Comparison of ENCODE assay signal across 9 mouse cellular contexts in the genomic region with DNA sequence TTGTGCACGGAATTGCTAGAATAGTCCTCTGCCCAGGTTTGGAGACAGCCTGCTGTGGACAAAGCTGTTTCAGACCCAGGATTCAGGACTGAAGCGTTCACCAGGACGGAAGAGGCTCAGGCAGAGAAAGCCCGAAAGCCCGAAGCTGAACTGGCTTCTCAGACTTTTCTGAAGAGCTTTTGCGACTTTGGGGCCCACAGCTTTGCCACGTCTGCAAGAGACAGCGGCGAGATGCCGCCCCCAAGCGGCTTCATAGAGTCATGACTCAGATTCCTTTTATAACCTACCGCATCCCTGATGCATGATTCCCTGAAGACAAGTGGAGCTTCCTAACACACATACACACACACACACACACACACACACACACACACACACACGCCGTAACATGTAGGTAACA. TPM values are rescaled to one million over a fixed set of nuclear protein-coding genes. Genes with fewer than 3 reads are reported as not detected.
A peak's percentile ranks its signal among the peaks of the same experiment; 100 is the strongest.
DNase-seq lines count a peak whose midpoint lies in the region; ATAC-seq and TF ChIP-seq lines count a peak whose summit lies in the region.
"Had no signal": no experiment of that assay in that cellular context is flagged by ENCODE, and none has a peak within 500 bp of the region (broad histone marks: within the 10 kb centered on the region; RNA-seq: fewer than 3 reads in every experiment).

No protein-coding gene starts in this region.

- H3K4me3 ChIP-seq in ES-E14 (ENCODE audit: insufficient read depth in 1 of 2, low read depth in 1 of 2, low read length in 2 of 2, poor library complexity in 1 of 2, severe bottlenecking in 1 of 2) = no peak overlapping the region
- no peak overlapping the region for H3K4me3 ChIP-seq in bone marrow macrophage, adult 2 months (ENCODE audit: insufficient read depth, low read length)
- H3K4me3 ChIP-seq in embryonic fibroblast, embryonic 13.5 days (ENCODE audit: insufficient read depth, low read length) = no peak overlapping the region
- H3K4me3 ChIP-seq in heart, embryonic 14.5 days (ENCODE audit: control insufficient read depth in 1 of 2, insufficient read depth in 1 of 2, low read depth in 1 of 2, low read length in 2 of 2) = no peak overlapping the region
- no peak overlapping the region for H3K4me3 ChIP-seq in lung, embryonic 16.5 days (ENCODE audit: low read length)
- H3K4me3 ChIP-seq: limb, embryonic 12.5 days had no signal

- ATAC-seq in heart, embryonic 14.5 days (ENCODE audit: insufficient number of reproducible peaks, insufficient read depth, low FRiP score, low read depth) = peak; percentile 45; the same call in 1 of the 2 replicates
- ATAC-seq in lung, embryonic 16.5 days (ENCODE audit: low read depth) = peak; percentile 48; the same call in 1 of the 2 replicates
- no peak for ATAC-seq in erythroblast, adult 5-6 weeks (replicated peaks; ENCODE audit: low FRiP score, poor library complexity, severe bottlenecking)

- no peak for DNase-seq in ES-E14 (ENCODE audit: low read depth, low spot score)
- DNase-seq in kidney, postnatal 4 days = peak; percentile 84 to 89
- DNase-seq in right cerebral cortex, adult 18-20 months = peak; percentile 85

- H3K27ac ChIP-seq in ES-E14 (ENCODE audit: insufficient read depth, low read depth, low read length, poor library complexity, severe bottlenecking) = no peak overlapping the region
- no peak overlapping the region for H3K27ac ChIP-seq in bone marrow macrophage, adult 2 months (ENCODE audit: insufficient read depth, low read depth, low read length)
- no peak overlapping the region for H3K27ac ChIP-seq in embryonic fibroblast, embryonic 13.5 days (ENCODE audit: insufficient read depth, low read length)
- no peak overlapping the region for H3K27ac ChIP-seq in heart, embryonic 14.5 days (replicated peaks in 1 of 2; ENCODE audit: control insufficient read depth in 1 of 2, insufficient read depth in 1 of 2, low read depth in 2 of 2, low read length in 2 of 2)
- no peak overlapping the region for H3K27ac ChIP-seq in lung, embryonic 16.5 days (ENCODE audit: low read length)
- H3K27ac ChIP-seq: limb, embryonic 12.5 days had no signal

- H3K4me1 ChIP-seq in ES-E14 (ENCODE audit: control insufficient read depth in 2 of 2, insufficient read depth in 2 of 2, low read length in 2 of 2, poor library complexity in 1 of 2) = no peaks in the 10 kb centered on the region
- H3K4me1 ChIP-seq in bone marrow macrophage, adult 2 months (ENCODE audit: control insufficient read depth, insufficient read depth, low read length) = peaks cover 12% of the 10 kb centered on the region
- peaks cover 21% of the 10 kb centered on the region for H3K4me1 ChIP-seq in embryonic fibroblast, embryonic 13.5 days (ENCODE audit: control insufficient read depth, insufficient read depth, low read length)
- no peaks in the 10 kb centered on the region; a peak in 1 of 4 replicates for H3K4me1 ChIP-seq in heart, embryonic 14.5 days (ENCODE audit: control insufficient read depth in 2 of 2, insufficient read depth in 2 of 2, low read length in 2 of 2)
- peaks cover 3% of the 10 kb centered on the region for H3K4me1 ChIP-seq in lung, embryonic 16.5 days (replicated peaks; ENCODE audit: control insufficient read depth, insufficient read depth, low read length)
- H3K4me1 ChIP-seq: limb, embryonic 12.5 days had no signal

- TF ChIP-seq POLR2A in bone marrow macrophage, adult 2 months (IDR thresholded peaks at IDR 0.05; ENCODE audit: borderline replicate concordance, low read depth, low read length) = no peak
- no peak for TF ChIP-seq POLR2A in embryonic fibroblast, embryonic 13.5 days (IDR thresholded peaks at IDR 0.05; ENCODE audit: low read depth, low read length)

- TF ChIP-seq CTCF in bone marrow macrophage, adult 2 months (IDR thresholded peaks at IDR 0.05; ENCODE audit: low read depth, low read length) = peak; percentile 62
- TF ChIP-seq CTCF in embryonic fibroblast, embryonic 13.5 days (IDR thresholded peaks at IDR 0.05; ENCODE audit: borderline replicate concordance, insufficient read depth, low read length) = peak; percentile 36; the same call in 1 of the 2 replicates

- peak overlapping the region; percentile 4; the same call in 1 of the 2 replicates for H3K4me2 ChIP-seq in heart, embryonic 14.5 days (ENCODE audit: low read length)
- peak overlapping the region; percentile 34; the same call in 1 of the 2 replicates for H3K4me2 ChIP-seq in lung, embryonic 16.5 days (ENCODE audit: low read depth, low read length)
- H3K4me2 ChIP-seq: limb, embryonic 12.5 days had no signal

- no peaks in the 10 kb centered on the region for H3K9me3 ChIP-seq in ES-E14 (ENCODE audit: control insufficient read depth, insufficient read depth, low read depth, low read length)
- H3K9me3 ChIP-seq in heart, embryonic 14.5 days (ENCODE audit: control insufficient read depth, low read length) = no peaks in the 10 kb centered on the region
- H3K9me3 ChIP-seq in lung, embryonic 16.5 days (ENCODE audit: control insufficient read depth, low read length) = no peaks in the 10 kb centered on the region
- H3K9me3 ChIP-seq: limb, embryonic 12.5 days had no signal

- 16% methylated on average over 14 of the region's 14 CpGs for WGBS in heart, embryonic 14.5 days
- WGBS in lung, embryonic 16.5 days = 14% methylated on average over 14 of the region's 14 CpGs

- H3K36me3 ChIP-seq in ES-E14 (ENCODE audit: control insufficient read depth, insufficient read depth, low read length, poor library complexity, severe bottlenecking) = no peaks in the 10 kb centered on the region
- H3K36me3 ChIP-seq in heart, embryonic 14.5 days (ENCODE audit: control insufficient read depth, insufficient read depth, low read length) = no peaks in the 10 kb centered on the region
- H3K36me3 ChIP-seq in lung, embryonic 16.5 days (ENCODE audit: control insufficient read depth, insufficient read depth, low read length) = no peaks in the 10 kb centered on the region
- H3K36me3 ChIP-seq: limb, embryonic 12.5 days had no signal

- no peaks in the 10 kb centered on the region for H3K27me3 ChIP-seq in heart, embryonic 14.5 days (ENCODE audit: control insufficient read depth, insufficient read depth, low read length)
- H3K27me3 ChIP-seq in lung, embryonic 16.5 days (ENCODE audit: control insufficient read depth, insufficient read depth, low read depth, low read length) = no peaks in the 10 kb centered on the region

- in situ Hi-C loops in ES-E14 (cut with MboI; ENCODE audit: low sequenced_read_pairs in 2 of 2, unreplicated experiment in 2 of 2) = no loop called here

- H3K9ac ChIP-seq in ES-E14 (ENCODE audit: insufficient read depth, low read depth, low read length, poor library complexity, severe bottlenecking) = no peak overlapping the region
- H3K9ac ChIP-seq in heart, embryonic 14.5 days (ENCODE audit: low read length) = no peak overlapping the region
- H3K9ac ChIP-seq in lung, embryonic 16.5 days (ENCODE audit: low read length) = 0 out of 2 replicates have a peak overlapping the region, but pooled peaks have one; percentile 51
- H3K9ac ChIP-seq: limb, embryonic 12.5 days had no signal

TF ChIP-seq in ES-E14, 5 proteins besides CTCF, POLR2A, EP300 and RAD21 (continues in another document):
- TF ChIP-seq ZC3H11A (IDR thresholded peaks at IDR 0.05; ENCODE audit: borderline replicate concordance, low read depth, low read length) (peak; percentile 25; the same call in 1 of the 2 replicates), ZNF384 (IDR thresholded peaks at IDR 0.05; ENCODE audit: low read depth, low read length) (no peak), MAFK (IDR thresholded peaks at IDR 0.05; ENCODE audit: insufficient read depth, low read depth, low read length) (no peak)

RNA-seq across cellular contexts. Expression of gene 1810062G17Rik, which starts 21.0 kb away (rescaled TPM):
- total RNA-seq in ES-E14 (2012; rRNA removed) = 0.95 and 1.3 TPM in 2 replicates
- not detected in 2 replicates for polyA plus RNA-seq in bone marrow macrophage, adult 2 months (2012; ENCODE audit: insufficient read depth, insufficient read length, missing spikeins)
- polyA plus RNA-seq in embryonic fibroblast, embryonic 13.5 days (2011; ENCODE audit: insufficient read length, low read depth, missing spikeins) = 0.97 and 1.1 TPM in 2 replicates
- 1.4 TPM in 2 replicates for polyA plus RNA-seq in heart, embryonic 14.5 days (2014; fragmentation: Nextera tagmentation; extraction: Ambion mirVana)
- polyA plus RNA-seq in lung, embryonic 16.5 days (2015; fragmentation: Nextera tagmentation; extraction: Ambion mirVana) = 3.6 and 3.9 TPM in 2 replicates
- total RNA-seq in erythroblast, adult 5-6 weeks (2015; ENCODE audit: low replicate concordance) = not detected in 2 replicates
- not detected in 2 replicates for total RNA-seq in erythroblast, adult 5-6 weeks (2017; ENCODE audit: low replicate concordance)

RNA-seq across cellular contexts. Expression of gene Anxa5, which starts 21.1 kb away (rescaled TPM):
- 69.9 and 131 TPM in 2 replicates for total RNA-seq in ES-E14 (2012; rRNA removed)
- 833 and 897 TPM in 2 replicates for polyA plus RNA-seq in bone marrow macrophage, adult 2 months (2012; ENCODE audit: insufficient read depth, insufficient read length, missing spikeins)
- 593 and 759 TPM in 2 replicates for polyA plus RNA-seq in embryonic fibroblast, embryonic 13.5 days (2011; ENCODE audit: insufficient read length, low read depth, missing spikeins)
- polyA plus RNA-seq in heart, embryonic 14.5 days (2014; fragmentation: Nextera tagmentation; extraction: Ambion mirVana) = 374 and 393 TPM in 2 replicates
- polyA plus RNA-seq in lung, embryonic 16.5 days (2015; fragmentation: Nextera tagmentation; extraction: Ambion mirVana) = 424 and 464 TPM in 2 replicates
- 64.0 and 65.2 TPM in 2 replicates for total RNA-seq in erythroblast, adult 5-6 weeks (2015; ENCODE audit: low replicate concordance)
- total RNA-seq in erythroblast, adult 5-6 weeks (2017; ENCODE audit: low replicate concordance) = 34.4 and 48.9 TPM in 2 replicates

RNA-seq across cellular contexts. Expression of gene Gm11549, which starts 24.9 kb away (rescaled TPM):
- not detected in 2 replicates for total RNA-seq in ES-E14 (2012; rRNA removed)
- not detected in 2 replicates for polyA plus RNA-seq in bone marrow macrophage, adult 2 months (2012; ENCODE audit: insufficient read depth, insufficient read length, missing spikeins)
- polyA plus RNA-seq in embryonic fibroblast, embryonic 13.5 days (2011; ENCODE audit: insufficient read length, low read depth, missing spikeins) = 0.30 and 0.52 TPM in 2 replicates
- polyA plus RNA-seq in heart, embryonic 14.5 days (2014; fragmentation: Nextera tagmentation; extraction: Ambion mirVana) = 0.58 and 0.88 TPM in 2 replicates
- 0.09 and 0.16 TPM in 2 replicates for polyA plus RNA-seq in lung, embryonic 16.5 days (2015; fragmentation: Nextera tagmentation; extraction: Ambion mirVana)
- total RNA-seq in erythroblast, adult 5-6 weeks (2015; ENCODE audit: low replicate concordance) = not detected in 2 replicates
- not detected in 2 replicates for total RNA-seq in erythroblast, adult 5-6 weeks (2017; ENCODE audit: low replicate concordance)

RNA-seq across cellular contexts. Expression of gene Exosc9, which starts 55.7 kb away (rescaled TPM):
- total RNA-seq in ES-E14 (2012; rRNA removed) = 27.3 and 39.7 TPM in 2 replicates
- 35.3 and 39.6 TPM in 2 replicates for polyA plus RNA-seq in bone marrow macrophage, adult 2 months (2012; ENCODE audit: insufficient read depth, insufficient read length, missing spikeins)
- 52.2 and 53.3 TPM in 2 replicates for polyA plus RNA-seq in embryonic fibroblast, embryonic 13.5 days (2011; ENCODE audit: insufficient read length, low read depth, missing spikeins)
- polyA plus RNA-seq in heart, embryonic 14.5 days (2014; fragmentation: Nextera tagmentation; extraction: Ambion mirVana) = 50.1 and 50.7 TPM in 2 replicates
- polyA plus RNA-seq in lung, embryonic 16.5 days (2015; fragmentation: Nextera tagmentation; extraction: Ambion mirVana) = 53.4 and 59.3 TPM in 2 replicates
- 8.3 and 29.0 TPM in 2 replicates for total RNA-seq in erythroblast, adult 5-6 weeks (2015; ENCODE audit: low replicate concordance)
- total RNA-seq in erythroblast, adult 5-6 weeks (2017; ENCODE audit: low replicate concordance) = 22.2 and 41.8 TPM in 2 replicates
